Mouse (Mus musculus) c-Kit-negative CD71-positive TER-119-positive erythroid progenitor cells, embryonic 14.5 days (primary cell): ENCODE data around the gene Vps26a.

Experiments used
- DNase-seq: peaks from one replicate; pipeline ENCODE4 v3.0.0-alpha.2; 2013; ENCODE audit warnings: low read depth, low spot score

Vps26a gene

DNA sequence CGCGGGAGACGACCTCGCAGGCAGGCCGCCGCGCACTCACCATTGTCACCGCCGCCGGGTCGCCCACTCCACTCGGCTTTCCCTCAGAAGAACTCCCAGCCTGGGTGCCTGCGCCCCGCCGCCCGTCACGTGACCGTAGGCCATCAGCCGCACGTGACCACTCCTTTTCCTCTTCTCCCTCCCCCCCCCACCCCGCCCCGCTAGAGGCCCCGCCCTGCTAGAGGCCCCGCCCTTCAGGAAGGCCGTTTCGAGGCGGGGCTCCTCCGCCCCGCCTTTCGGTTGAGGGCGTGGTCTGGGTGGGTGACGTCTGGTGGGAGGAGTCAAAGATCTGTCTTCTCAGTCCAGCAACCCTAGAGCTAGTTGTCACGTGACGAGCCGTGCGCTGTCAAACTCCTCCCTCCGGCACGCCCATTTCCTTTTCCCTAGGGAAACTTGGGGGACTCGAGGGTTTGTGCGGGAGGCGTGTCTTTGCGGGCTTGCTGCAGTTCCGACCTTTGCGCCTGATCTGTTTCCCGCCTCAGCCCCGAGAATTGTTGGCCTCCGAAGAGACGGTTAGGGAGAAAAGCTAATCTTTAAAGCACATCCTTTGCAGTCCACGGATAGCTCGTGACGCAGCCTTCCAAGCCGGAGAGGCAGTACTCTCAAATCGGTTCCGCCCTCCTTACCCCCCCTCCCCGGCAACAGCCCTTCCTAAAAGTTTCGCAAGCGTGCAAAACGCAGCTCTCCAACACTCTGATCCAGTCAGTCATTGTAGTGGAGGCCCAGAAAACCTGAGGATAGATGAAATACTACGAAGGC lies at the start of gene Vps26a:
Gene Vps26a, minus strand, starts transcription at position 188 of the 798 bp plus-strand sequence.
- DNase-seq = peak; percentile 97

DNA sequence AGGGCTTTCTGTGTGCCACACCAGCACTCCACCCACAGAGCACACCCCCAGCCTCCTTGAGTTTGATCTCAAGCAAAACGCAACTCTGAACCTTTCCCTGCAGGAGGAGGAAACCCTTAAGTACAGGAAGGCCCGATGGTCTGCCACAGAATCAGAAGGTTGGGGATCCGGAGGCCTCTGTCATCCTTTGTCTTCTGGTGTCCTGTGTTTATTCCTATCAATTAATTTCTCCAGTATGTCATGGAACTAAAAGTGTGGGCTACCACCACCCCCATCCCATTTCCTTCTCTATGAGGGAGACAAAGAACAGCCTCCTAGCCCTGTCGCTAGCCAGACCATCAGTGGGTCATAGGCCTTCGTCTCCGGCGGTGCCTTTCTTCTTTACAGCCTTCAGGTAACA lies 47.9 kb upstream of the Vps26a start:
- DNase-seq = no peak

DNA sequence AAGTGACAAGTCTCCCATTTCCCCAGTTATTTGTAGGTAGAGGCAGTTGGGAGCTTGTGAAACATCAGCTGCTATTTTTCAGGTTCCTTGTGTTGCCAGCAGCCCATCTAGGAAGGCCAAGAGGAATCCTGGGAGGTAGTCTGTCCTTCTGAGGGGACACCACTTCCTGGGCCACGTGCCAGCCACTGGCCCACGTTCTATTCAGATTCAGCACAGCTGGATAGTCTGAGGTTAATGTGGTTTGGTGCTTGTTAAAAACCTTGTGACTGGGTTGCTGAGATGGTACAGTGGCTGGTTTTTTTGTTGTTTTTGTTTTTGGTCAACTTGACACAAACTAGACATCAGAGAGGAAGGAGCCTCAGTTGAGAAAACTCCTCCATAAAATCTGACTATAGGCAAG lies 46.2 kb upstream of the Vps26a start:
- no peak for DNase-seq

DNA sequence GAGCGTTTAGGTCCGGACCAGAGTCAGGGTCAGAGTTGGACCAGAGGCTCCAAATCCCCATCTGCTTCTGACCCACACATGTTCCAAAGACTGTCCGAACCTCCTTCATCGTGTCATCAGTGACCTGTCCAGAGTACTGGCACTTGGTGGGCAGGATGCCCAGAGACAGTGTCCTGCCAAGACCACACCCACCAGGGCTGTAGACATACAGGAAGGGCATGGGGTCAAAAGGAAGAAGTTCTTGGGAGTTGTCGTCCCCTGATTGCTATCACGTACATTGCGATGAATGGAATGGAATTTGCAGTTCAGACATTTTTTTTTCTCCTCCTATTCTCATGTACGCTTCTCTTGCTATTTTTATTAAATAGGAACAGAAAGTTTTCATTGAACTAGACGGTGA lies 43.6 kb upstream of the Vps26a start:
- no peak for DNase-seq

DNA sequence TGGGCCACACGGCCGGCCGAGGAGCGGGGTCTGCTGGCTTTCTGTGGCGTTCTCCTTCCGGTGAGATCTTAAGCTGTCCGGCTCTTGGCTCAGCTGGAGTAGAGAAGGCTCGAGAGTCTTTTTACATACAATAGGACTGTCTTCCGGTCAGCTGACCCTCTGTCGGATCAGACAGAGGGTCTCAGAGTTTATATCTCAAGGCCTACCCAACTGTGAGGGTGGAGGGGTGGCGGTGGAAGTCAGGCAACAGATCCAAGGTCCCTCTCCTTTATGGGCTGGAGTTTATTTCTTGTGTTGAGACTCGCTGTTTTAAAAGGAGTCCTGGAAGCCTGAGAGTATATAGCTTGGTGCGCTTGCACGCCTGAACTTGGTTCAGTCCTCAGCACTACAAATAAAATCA lies 40.7 kb upstream of the Vps26a start, which contains the start of gene Srgn:
Gene Srgn, minus strand, starts transcription at position 101 of the 400 bp plus-strand sequence.
- DNase-seq = no peak

DNA sequence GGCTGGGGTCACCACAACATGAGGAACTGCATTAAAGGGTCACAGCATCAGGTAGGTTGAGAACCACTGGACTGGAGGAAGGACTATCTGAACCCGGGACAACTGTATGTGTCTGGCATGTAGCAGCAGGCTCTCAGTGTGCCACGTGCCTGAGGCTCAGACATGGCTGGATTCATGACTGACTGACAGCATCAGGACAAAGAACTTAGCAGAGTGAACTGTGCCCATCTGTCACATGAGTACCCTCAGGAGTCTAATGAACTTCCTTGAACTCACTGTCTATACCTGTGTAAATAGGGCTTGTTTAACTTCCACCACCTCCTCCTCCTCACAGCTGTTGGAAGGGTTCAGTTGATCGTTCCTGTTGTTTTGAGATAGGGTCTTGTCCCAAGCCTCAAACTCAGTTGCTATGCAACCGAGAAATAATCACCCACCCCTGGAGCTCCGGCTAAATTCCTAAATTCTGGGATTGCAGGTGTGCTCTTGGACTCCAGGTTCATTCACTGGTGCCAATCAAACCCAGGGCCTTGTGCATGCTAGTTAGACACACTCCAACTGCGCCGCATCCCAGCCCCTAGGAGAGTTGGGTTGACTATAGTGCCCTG lies 35.8 kb upstream of the Vps26a start:
- no peak for DNase-seq

DNA sequence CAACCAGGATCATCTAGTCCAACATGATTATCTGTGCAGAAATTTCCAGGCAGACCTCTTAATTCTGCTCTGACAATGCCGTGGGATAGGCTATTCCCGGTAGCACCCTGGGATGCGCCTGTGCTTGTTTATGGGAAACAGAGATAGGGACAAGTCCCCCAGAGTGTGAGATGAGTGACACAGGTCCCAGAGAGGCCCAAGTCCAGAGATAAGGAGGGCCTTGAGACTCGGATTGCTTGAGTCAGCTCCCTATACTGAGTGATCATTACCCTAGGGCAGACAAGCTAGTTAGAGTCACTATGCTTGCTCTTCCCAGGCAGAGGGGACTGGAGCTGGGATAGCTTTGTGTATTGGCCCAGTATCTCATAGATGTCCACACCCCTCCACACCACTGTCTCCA lies 35.2 kb upstream of the Vps26a start:
- DNase-seq = no peak

DNA sequence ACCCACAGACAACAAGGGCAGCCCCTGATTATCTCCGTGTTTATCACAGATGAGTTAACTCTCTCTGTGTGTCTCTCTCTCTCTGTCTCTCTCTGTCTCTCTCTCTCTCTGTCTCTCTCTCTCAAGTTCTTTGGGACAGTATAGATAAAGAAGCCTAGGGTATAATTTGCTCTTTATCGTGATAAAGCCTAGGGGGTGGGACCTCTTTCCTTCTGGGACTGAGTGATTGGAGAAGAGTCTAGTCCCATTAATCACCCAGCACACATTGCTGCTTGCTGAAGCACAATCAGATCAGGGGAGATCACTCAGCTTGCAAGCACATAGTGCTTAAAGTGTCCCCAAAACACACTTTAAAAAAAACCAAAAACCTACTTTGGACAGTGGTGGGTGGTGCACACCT lies 34.3 kb upstream of the Vps26a start:
- DNase-seq = no peak

DNA sequence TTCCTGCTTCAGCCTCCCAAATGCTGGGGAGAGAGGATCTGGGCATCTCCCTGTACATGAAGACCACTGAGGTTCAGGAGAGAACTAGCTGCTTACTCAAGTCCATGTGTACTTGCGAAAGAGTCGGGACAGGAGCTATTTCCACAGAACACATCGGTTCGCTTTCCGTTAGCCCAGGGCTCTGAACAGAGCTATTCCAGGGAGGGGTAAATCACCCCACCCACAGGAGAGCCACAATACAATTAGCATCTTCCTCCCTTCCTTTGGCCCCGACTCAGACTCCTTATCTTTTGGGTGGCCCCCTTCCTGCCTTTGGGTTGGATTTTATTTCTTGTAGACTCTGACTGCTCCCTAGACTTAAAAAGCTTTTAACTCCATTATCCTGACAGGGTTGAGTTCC lies 30.9 kb upstream of the Vps26a start:
- no peak for DNase-seq

DNA sequence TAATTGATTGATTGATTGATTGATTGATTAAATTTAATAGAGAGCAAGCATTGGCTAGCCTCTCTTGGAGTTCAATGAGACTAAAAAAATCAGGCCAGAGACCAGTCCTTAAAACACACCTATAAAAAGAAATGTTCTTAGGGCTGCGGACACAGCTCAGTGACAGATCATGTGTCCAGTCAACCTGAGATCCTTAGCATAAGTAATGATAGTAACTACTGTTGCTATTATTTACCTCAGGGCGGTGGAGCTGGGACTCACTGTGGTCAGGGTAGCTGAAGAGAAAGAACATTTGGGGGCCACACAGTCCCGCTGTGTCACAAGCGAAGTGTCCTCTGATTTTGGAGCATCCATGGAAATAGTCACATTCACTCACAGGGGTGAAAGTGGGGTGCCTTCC lies 26.2 kb upstream of the Vps26a start:
- DNase-seq = no peak

DNA sequence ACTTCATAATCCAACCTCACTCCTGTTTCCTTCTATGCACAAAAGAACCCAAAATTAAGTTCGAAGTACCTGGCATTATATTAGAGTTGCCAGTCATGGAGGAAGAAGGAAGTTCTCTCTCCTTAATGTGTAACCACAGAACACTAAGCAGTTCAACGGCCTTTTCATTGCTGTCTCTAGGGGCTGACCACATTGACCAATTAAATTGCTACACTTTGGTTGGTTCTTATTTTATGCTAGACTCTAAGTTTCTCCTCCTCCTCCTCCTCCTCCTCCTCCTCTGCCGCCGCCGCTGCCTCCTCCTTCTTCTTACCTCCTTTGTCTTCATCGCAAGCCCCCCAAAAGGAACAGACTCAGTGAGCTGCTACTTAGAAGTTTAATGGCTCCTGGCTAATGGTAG lies 24.9 kb upstream of the Vps26a start:
- no peak for DNase-seq

DNA sequence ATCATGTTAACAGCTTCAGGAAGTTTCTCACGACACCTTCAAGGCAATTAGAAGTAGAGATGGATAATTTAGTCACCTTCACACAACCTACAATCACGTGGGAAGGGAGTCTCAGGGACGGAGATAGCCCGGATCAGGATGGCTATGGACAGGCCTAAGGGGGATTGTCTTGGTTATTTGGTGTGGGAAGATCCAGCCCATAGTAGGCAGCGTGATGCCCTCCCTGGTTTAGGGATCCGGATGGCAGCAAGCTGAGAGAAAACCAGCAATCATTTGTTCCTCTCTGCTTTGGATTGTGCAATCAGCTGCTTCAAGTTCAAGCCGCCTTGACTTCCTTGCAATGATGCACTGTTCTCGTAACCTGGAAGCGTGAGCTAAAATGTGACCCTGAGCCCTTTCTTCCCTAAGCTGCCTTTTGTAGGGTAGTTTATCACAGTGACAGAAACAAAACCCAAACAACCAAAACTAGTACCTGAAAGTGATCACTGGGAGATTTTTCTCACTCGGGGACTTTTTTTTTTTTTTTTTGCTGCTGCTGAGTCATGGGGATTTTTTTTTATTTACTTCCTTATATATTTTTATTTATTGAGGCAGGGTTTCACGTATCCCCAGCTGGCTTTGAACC lies 22.5 kb upstream of the Vps26a start:
- DNase-seq = no peak

DNA sequence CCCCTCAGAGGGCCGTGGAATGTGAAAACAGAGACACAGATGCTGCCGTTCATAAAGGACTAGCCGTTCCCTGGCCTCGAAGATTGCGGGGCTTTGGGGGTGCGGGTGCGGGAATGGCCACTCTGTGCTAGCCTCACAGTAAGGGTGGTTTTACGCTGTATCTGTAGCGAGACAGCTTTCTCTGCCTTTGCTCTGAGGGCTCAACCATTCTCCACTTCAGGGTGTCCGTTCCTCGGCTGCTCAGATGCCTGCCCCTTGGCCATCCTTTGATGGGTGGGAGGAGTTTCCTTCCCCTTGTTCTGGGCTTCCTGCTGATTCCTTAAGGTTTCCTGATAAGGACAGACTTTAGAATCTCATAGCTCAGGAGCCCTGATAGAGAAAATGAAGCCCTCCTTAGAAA lies 21.9 kb upstream of the Vps26a start:
- no peak for DNase-seq

DNA sequence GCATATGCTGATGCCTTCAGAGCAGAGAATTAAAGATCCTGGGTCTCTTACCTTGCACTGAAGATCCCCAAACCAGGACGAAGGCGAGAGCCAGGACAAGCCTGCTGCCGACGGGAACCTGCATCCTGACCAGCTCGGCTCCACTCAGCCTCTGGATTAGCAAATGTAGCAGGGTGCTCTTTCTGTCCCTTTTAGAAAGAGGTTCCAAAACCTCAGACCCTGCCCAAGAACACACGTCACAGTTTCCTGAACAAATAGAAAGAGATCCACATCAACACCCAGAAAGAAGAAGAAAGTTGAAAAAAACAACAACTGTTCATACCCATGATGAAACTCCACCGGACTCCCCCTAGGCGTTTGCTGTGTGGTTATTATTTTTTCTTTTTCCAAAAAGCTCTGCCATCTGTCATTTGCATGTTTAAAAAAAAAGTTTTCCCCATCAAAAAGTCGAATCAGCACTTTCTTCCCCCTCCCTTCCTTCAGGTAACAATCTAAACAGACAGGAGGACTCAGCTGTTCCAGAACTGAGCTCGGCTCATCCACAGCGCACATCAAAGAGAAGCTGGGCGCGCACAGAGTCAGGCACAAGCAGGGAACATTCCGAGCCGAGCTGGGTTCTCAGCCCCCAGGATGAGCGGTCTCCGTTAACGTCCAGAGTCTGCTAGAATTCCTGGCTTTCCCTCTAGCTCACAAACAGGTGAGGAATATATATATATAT lies 21.1 kb upstream of the Vps26a start:
- DNase-seq = no peak

DNA sequence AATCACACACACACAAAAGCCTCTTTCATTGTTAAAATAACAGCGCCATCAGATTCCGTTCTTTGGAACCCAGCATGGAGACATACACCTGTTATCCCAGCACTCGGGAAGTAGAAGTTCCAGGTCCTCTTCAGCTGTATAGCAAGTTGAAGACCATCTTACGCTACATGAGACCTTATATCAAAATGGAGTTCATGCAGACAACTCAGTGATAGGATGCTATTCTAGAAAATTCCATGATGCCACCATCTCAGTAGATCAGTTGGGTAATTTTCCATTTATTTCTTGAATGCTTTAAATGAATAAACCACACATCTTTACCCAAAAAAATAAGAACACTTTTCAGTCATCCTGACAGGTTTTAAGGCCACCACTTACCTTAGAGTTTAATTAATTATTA lies 20.5 kb upstream of the Vps26a start:
- DNase-seq = no peak

DNA sequence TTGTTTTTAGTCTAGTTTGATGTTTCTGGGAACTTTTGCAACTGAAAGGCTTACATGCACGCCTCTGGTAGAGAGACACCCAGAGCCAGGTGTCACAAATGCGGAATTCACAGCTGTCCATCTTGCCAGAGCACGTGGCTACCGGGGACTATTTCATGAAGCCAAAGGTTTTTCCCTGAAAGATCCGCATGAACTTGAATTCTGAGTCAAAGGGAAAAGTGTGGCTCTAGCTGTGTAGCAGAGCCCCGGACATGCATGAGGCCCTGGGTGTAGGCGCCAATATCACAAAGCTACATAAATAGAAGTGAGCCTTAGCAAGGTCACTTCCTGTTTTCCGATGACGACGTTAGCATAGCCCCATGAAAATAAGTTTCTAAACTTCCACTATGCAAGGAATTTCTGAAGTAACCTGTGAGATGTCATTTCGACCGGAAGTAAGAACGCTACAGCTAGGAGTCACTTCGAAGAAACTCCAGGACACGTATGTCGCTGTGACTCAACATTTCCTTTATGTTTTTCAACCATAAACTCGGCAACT lies 19.5 kb upstream of the Vps26a start:
- DNase-seq = no peak

DNA sequence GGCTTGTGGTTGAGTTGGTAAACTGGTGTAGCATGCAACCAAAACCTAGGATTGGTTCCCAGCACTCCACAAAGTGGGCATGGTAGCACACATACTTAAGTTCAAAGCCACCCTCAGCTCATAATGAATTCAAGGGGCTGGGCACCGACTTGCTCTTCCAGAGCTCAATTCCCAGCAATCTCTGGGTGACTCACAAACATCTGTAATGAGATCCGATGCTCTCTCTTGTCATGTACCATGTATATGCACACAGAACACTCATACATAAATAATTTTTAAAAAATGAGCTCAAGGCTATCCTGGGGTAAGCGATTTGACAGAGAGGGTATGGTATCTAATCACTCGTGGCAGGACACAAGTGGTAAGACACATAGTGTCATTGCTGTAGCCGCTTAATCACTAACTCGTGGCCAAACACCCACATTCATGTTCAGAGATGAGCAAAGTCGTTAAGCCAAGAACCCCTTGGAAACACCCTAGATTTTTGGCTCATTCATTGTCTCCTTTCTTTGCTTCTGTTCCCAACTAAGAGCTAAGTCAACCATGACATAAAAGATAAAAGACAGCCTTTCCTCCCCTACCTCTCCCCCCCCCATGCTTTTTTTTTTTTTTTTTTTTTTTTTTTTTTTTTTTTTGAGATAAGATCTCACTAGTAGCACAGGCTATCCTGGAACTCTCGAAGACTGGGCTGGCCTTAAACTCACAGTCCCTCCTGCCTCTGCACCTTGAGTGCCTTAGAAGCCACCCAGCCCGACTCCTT lies 18.8 kb upstream of the Vps26a start:
- DNase-seq = no peak

DNA sequence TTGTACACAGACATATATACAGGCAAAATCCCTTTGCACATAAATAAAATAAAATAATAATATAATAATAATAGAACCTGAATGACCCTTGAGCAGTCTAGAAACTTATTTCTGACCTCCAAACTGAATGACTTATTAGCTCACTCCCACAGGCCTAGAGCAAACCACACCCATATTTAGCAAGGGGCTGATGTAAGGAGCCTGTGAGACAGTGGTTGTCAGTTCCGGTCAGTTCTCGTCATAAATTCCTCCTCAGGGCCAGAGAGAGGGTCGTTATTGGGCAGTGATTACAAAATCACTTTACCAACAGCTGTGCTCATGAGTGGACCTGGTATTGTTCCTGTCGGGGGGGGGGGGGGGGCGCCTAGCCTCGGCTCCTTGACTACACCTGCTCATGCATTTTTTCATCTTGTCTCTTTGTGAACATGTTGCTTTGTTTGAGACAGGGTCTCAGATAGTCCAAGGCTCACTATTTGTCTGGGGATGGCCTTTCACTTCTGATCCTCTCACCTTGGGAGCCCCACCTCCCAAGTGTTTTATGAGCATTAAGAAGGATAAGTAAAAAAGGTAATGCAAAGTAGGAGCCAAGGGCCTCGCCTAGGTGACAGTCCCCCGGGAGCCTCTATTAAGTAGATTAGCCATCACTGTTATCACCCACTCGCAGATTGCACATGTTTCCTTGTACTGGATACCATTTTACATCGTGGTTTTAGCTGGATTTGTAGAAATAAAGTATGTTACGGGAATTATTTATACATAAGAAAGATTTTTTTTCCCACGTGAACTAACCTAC lies 17.4 kb upstream of the Vps26a start:
- DNase-seq = no peak

DNA sequence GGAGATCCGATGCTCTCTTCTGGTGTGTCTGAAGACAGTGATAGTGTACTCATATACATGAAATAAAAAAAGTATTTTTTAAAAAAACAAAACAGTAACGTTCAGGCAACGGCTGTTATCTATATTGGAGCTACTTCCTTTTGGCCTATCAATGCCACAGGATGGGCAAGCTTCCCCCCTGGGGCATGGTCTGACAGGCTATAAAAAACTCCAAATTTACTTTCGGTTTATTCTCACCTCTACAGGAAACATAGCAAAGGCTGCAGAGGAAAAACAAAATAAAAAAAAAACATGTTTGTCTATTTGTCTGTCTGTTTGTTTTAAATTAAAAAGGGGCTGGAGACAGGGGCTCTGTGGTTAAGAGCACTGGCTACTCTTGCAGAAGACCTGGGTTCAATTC lies 16.7 kb upstream of the Vps26a start:
- no peak for DNase-seq

DNA sequence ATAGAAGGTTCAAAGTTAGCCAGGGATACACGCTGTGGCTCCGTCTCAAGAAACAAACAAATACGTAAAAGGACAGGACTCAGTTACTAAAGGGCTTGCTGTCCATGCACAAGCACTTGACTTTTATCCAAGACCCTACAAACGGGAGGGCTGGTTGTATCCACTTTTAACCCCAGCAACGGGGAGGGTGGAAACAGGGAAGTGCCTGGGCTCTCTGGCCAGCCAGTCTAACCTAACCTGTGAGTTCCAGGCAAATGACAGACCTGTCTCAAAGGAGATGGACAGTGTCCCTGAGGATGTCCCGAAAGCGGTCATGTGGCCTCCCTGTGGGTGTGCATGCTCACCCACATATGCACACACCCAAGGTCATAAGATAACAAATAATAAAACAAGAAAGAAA lies 15.3 kb upstream of the Vps26a start:
- no peak for DNase-seq
